15 mouse cellular contexts compared by ENCODE assay signal in the genomic region with DNA sequence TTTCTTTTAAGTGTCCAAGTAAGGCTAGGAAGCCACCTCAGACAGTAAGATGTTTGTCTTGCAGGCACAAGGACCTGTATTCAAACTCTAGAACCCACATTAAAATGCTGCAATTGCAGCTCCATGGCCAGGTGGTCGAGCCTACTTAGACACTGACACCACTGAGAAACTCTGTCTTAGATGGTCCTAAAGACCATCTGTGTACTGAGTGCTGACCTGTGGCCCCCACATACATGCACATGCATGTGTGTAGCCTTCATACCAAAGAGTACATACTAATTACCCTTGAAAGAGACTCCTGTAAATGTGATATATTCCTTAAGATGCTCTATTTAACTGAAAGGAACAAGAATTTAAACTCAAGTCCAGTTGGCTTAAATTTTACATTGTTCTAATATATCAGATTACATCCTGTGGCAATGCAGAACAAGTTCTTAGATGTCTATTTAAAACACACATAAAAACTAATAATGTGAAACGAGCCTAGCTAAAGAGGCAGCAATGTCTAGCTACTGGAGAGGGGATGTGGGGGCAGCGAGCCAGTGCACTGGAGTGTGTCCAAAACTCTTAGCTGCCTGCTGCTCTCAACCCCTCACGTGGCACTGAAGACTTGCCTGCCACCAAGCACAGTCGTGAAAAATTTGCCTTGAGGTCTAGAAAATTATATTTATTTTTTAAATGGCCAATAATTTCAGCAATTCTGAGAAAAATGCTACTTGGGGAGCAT.
DNase-seq lines count a peak whose midpoint lies in the region; ATAC-seq and TF ChIP-seq lines count a peak whose summit lies in the region.
"Had no signal": no experiment of that assay in that cellular context is flagged by ENCODE, and none has a peak within 500 bp of the region (broad histone marks: within the 10 kb centered on the region; RNA-seq: fewer than 3 reads in every experiment).

No protein-coding gene starts in this region.

- TF ChIP-seq POLR2A in kidney, adult 2 months (IDR thresholded peaks at IDR 0.05; ENCODE audit: low read depth, low read length): no peak
- no peak for TF ChIP-seq POLR2A in brain, embryonic 14.5 days (IDR thresholded peaks at IDR 0.05; ENCODE audit: borderline replicate concordance, extremely low read depth, insufficient read depth, insufficient read length, poor library complexity, severe bottlenecking)

- H3K36me3 ChIP-seq in forebrain, embryonic 14.5 days (ENCODE audit: control insufficient read depth, insufficient read depth, low read length): no peaks in the 10 kb centered on the region
- no peaks in the 10 kb centered on the region for H3K36me3 ChIP-seq in forebrain, embryonic 12.5 days (replicated peaks)
- no peaks in the 10 kb centered on the region for H3K36me3 ChIP-seq in kidney, adult 2 months (ENCODE audit: control insufficient read depth, insufficient read depth, low read length)
- H3K36me3 ChIP-seq: limb, embryonic 13.5 days; neural tube, embryonic 13.5 days had no signal

- H3K9ac ChIP-seq in forebrain, embryonic 14.5 days (ENCODE audit: low read length): no peak overlapping the region
- no peak overlapping the region for H3K9ac ChIP-seq in forebrain, embryonic 12.5 days
- H3K9ac ChIP-seq: limb, embryonic 13.5 days; neural tube, embryonic 13.5 days had no signal

- H3K4me1 ChIP-seq in forebrain, embryonic 14.5 days (ENCODE audit: control insufficient read depth, insufficient read depth, low read length): no peaks in the 10 kb centered on the region
- H3K4me1 ChIP-seq in forebrain, embryonic 12.5 days: no peaks in the 10 kb centered on the region
- no peaks in the 10 kb centered on the region for H3K4me1 ChIP-seq in kidney, adult 2 months (ENCODE audit: control insufficient read depth, insufficient read depth, low read length)
- H3K4me1 ChIP-seq: limb, embryonic 13.5 days; neural tube, embryonic 13.5 days had no signal

- no peaks in the 10 kb centered on the region for H3K27me3 ChIP-seq in forebrain, embryonic 14.5 days (replicated peaks; ENCODE audit: control insufficient read depth, insufficient read depth, low read length)
- H3K27me3 ChIP-seq in forebrain, embryonic 12.5 days: no peaks in the 10 kb centered on the region
- H3K27me3 ChIP-seq in kidney, adult 2 months (replicated peaks; ENCODE audit: control insufficient read depth, insufficient read depth, low read length): no peaks in the 10 kb centered on the region
- H3K27me3 ChIP-seq: limb, embryonic 13.5 days; neural tube, embryonic 13.5 days had no signal

- no peak for TF ChIP-seq CTCF in kidney, adult 2 months (conservative IDR thresholded peaks at IDR 0.05; ENCODE audit: insufficient read depth, insufficient read length, low read depth, low read length)
- no peak for TF ChIP-seq CTCF in brain, embryonic 14.5 days (IDR thresholded peaks at IDR 0.05; ENCODE audit: borderline replicate concordance, extremely low read depth, insufficient read depth, insufficient read length)

- 61% methylated on average over 5 of the region's 5 CpGs for WGBS in forebrain, embryonic 14.5 days
- 70% methylated on average over 5 of the region's 5 CpGs for WGBS in forebrain, embryonic 12.5 days
- 17% methylated on average over 5 of the region's 5 CpGs for WGBS in kidney, adult 2 months

- peak; percentile 38 for DNase-seq in forebrain, embryonic 14.5 days (ENCODE audit: low spot score)
- DNase-seq in kidney, adult 2 months: peak; percentile 12
- no peak for DNase-seq in kidney, adult 18-20 months
- DNase-seq in brain, embryonic 14.5 days (ENCODE audit: low read depth): peak; percentile 58
- peak; percentile 5 to 22 for DNase-seq in kidney, postnatal 36 days
- DNase-seq in testis, postnatal 10 days (ENCODE audit: low spot score): no peak
- DNase-seq: cerebellum, adult 9-10 months; heart, adult 2 months; lung, adult 18-20 months had no signal

- H3K9me3 ChIP-seq in forebrain, embryonic 14.5 days (replicated peaks; ENCODE audit: control insufficient read depth, low read length): no peaks in the 10 kb centered on the region
- no peaks in the 10 kb centered on the region for H3K9me3 ChIP-seq in forebrain, embryonic 12.5 days
- H3K9me3 ChIP-seq: neural tube, embryonic 13.5 days had no signal

- no peak for ATAC-seq in forebrain, embryonic 14.5 days
- no peak for ATAC-seq in forebrain, embryonic 12.5 days (ENCODE audit: low FRiP score)
- ATAC-seq in megakaryocyte-erythroid progenitor cell, adult 5-6 weeks (replicated peaks; ENCODE audit: low FRiP score, low TSS enrichment, poor library complexity, severe bottlenecking): no peak
- ATAC-seq: Patski had no signal

- no peak overlapping the region for H3K27ac ChIP-seq in forebrain, embryonic 14.5 days (ENCODE audit: low read depth, low read length)
- no peak overlapping the region for H3K27ac ChIP-seq in forebrain, embryonic 12.5 days
- no peak overlapping the region for H3K27ac ChIP-seq in kidney, adult 2 months (ENCODE audit: insufficient read depth, low read depth, low read length)
- H3K27ac ChIP-seq: heart, adult 2 months; limb, embryonic 13.5 days; macrophage; neural tube, embryonic 13.5 days had no signal

- no peak overlapping the region for H3K4me3 ChIP-seq in forebrain, embryonic 14.5 days (ENCODE audit: low read depth, low read length)
- H3K4me3 ChIP-seq in forebrain, embryonic 12.5 days (replicated peaks): no peak overlapping the region
- H3K4me3 ChIP-seq in kidney, adult 2 months (ENCODE audit: insufficient read depth, low read depth, low read length): no peak overlapping the region
- H3K4me3 ChIP-seq: heart, adult 2 months; limb, embryonic 13.5 days; neural tube, embryonic 13.5 days had no signal

- no peak overlapping the region for H3K4me2 ChIP-seq in forebrain, embryonic 14.5 days (ENCODE audit: low read length)
- H3K4me2 ChIP-seq in forebrain, embryonic 12.5 days: no peak overlapping the region
- H3K4me2 ChIP-seq: limb, embryonic 13.5 days; neural tube, embryonic 13.5 days had no signal

Comparison
In these comparisons a context has a peak if more than half of its experiments do, and no peak if none do; other contexts are left out.
1. DNase-seq: peak in forebrain, embryonic 14.5 days (single experiment), kidney, adult 2 months (single experiment), brain, embryonic 14.5 days (single experiment) and kidney, postnatal 36 days (2 of 2); none in kidney, adult 18-20 months (single experiment) and testis, postnatal 10 days (single experiment).